8 mouse cellular contexts compared by ENCODE assay signal in the genomic region with DNA sequence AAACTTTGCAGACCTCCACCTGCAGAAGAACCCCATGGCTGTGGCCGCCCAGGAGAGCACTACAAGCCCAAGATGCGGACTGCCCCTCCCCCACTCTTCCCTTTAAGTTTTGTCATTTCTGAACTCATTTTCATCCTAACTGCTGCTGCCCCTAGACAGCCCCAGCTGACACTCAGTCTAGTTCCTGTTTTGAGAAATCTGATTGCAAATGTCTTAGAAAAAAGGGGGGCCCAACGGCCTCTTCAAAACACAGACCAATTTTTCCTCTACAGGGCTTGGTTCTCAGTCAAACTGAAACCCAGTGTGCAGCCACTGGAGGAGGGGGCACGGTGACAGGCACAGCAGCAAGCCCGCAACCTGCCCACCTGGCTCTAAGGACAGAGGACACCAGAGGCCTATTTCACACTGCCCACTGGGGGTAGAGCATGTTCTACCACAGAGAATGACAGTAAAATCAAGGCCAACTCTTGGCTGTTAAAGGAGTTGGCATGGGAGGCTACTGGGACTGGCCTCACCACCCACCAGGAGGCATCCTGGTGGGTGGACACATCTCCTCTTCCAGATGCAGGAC. TPM values are rescaled to one million over a fixed set of nuclear protein-coding genes. Genes with fewer than 3 reads are reported as not detected.
DNase-seq lines count a peak whose midpoint lies in the region; ATAC-seq and TF ChIP-seq lines count a peak whose summit lies in the region.

No protein-coding gene starts in this region.

- WGBS in kidney, adult 2 months: 76% methylated on average over 5 of the region's 5 CpGs
- 62% methylated on average over 5 of the region's 5 CpGs for WGBS in embryonic facial prominence, embryonic 12.5 days
- WGBS in intestine, embryonic 14.5 days: 66% methylated on average over 5 of the region's 5 CpGs

- H3K9me3 ChIP-seq in embryonic facial prominence, embryonic 12.5 days: no peaks in the 10 kb centered on the region
- no peaks in the 10 kb centered on the region for H3K9me3 ChIP-seq in intestine, embryonic 14.5 days (ENCODE audit: control insufficient read depth, low read length)

- no peak for TF ChIP-seq POLR2A in kidney, adult 2 months (IDR thresholded peaks at IDR 0.05; ENCODE audit: low read depth, low read length)

- peak overlapping the region; percentile 27; the same call in 1 of the 2 replicates for H3K9ac ChIP-seq in embryonic facial prominence, embryonic 12.5 days
- H3K9ac ChIP-seq in intestine, embryonic 14.5 days (ENCODE audit: low read length): peak overlapping the region; percentile 91

- H3K4me2 ChIP-seq in embryonic facial prominence, embryonic 12.5 days (replicated peaks): peak overlapping the region; percentile 87
- peak overlapping the region; percentile 76 for H3K4me2 ChIP-seq in intestine, embryonic 14.5 days (ENCODE audit: low read length)

- ATAC-seq in embryonic facial prominence, embryonic 12.5 days (ENCODE audit: insufficient number of reproducible peaks, insufficient read depth, low FRiP score, low TSS enrichment): no peak
- no peak for ATAC-seq in intestine, embryonic 14.5 days (replicated peaks; ENCODE audit: low FRiP score, low TSS enrichment, low read depth)

- peak overlapping the region; percentile 35; the same call in 1 of the 2 replicates for H3K27ac ChIP-seq in kidney, adult 2 months (ENCODE audit: insufficient read depth, low read depth, low read length)
- H3K27ac ChIP-seq in embryonic facial prominence, embryonic 12.5 days: no peak overlapping the region
- no peak overlapping the region for H3K27ac ChIP-seq in intestine, embryonic 14.5 days (ENCODE audit: low read depth)

- DNase-seq in kidney, adult 2 months: no peak
- DNase-seq in kidney, adult 8-10 months: no peak
- DNase-seq in intestine, embryonic 14.5 days (ENCODE audit: low spot score): no peak
- peak; percentile 33 to 59 for DNase-seq in lung, postnatal 4 days
- peak; percentile 57 for DNase-seq in thymus, postnatal 0 days (ENCODE audit: low spot score)
- DNase-seq in embryo, embryonic 11 days: no peak
- DNase-seq in adrenal gland, postnatal 4 days (ENCODE audit: low spot score in 2 of 2): no peak

- no peaks in the 10 kb centered on the region for H3K36me3 ChIP-seq in kidney, adult 2 months (ENCODE audit: control insufficient read depth, insufficient read depth, low read length)
- H3K36me3 ChIP-seq in embryonic facial prominence, embryonic 12.5 days: no peaks in the 10 kb centered on the region
- H3K36me3 ChIP-seq in intestine, embryonic 14.5 days (ENCODE audit: control insufficient read depth, insufficient read depth, low read length): no peaks in the 10 kb centered on the region

- no peak for TF ChIP-seq CTCF in kidney, adult 2 months (conservative IDR thresholded peaks at IDR 0.05; ENCODE audit: insufficient read depth, insufficient read length, low read depth, low read length)

- peaks cover 52% of the 10 kb centered on the region for H3K4me1 ChIP-seq in kidney, adult 2 months (ENCODE audit: control insufficient read depth, insufficient read depth, low read length)
- H3K4me1 ChIP-seq in embryonic facial prominence, embryonic 12.5 days: peaks cover 56% of the 10 kb centered on the region
- peaks cover 59% of the 10 kb centered on the region for H3K4me1 ChIP-seq in intestine, embryonic 14.5 days (replicated peaks; ENCODE audit: control insufficient read depth, insufficient read depth, low read length)

- peak overlapping the region; percentile 72; the same call in 1 of the 2 replicates for H3K4me3 ChIP-seq in kidney, adult 2 months (ENCODE audit: insufficient read depth, low read depth, low read length)
- H3K4me3 ChIP-seq in embryonic facial prominence, embryonic 12.5 days: peak overlapping the region; percentile 93
- H3K4me3 ChIP-seq in intestine, embryonic 14.5 days (ENCODE audit: low read depth, low read length): peak overlapping the region; percentile 79

- H3K27me3 ChIP-seq in kidney, adult 2 months (replicated peaks; ENCODE audit: control insufficient read depth, insufficient read depth, low read length): no peaks in the 10 kb centered on the region
- no peaks in the 10 kb centered on the region for H3K27me3 ChIP-seq in embryonic facial prominence, embryonic 12.5 days
- H3K27me3 ChIP-seq in intestine, embryonic 14.5 days (replicated peaks; ENCODE audit: control insufficient read depth, insufficient read depth, low read length): no peaks in the 10 kb centered on the region

RNA-seq across cellular contexts. Expression of gene Grk2, which starts 1.7 kb away (rescaled TPM):
- polyA plus RNA-seq in kidney, adult 2 months (2012; rRNA removed): 56.7 and 60.3 TPM in 2 replicates
- polyA plus RNA-seq in embryonic facial prominence, embryonic 12.5 days (2016; fragmentation: Nextera tagmentation; extraction: Ambion mirVana): 15.0 and 19.0 TPM in 2 replicates
- 19.2 and 21.9 TPM in 2 replicates for polyA plus RNA-seq in intestine, embryonic 14.5 days (2014; fragmentation: Nextera tagmentation; extraction: Ambion mirVana)
- polyA plus RNA-seq in thymus, postnatal 0 days (2015; fragmentation: Nextera tagmentation; extraction: Ambion mirVana): 64.3 and 81.3 TPM in 2 replicates
- 10 to 100 TPM; 54.6 to 57.8 TPM for total RNA-seq in adrenal gland, postnatal 4 days (2021)

RNA-seq across cellular contexts. Expression of gene Ankrd13d, which starts 21.4 kb away (rescaled TPM):
- polyA plus RNA-seq in kidney, adult 2 months (2012; rRNA removed): 4.2 and 5.1 TPM in 2 replicates
- 11.0 and 13.4 TPM in 2 replicates for polyA plus RNA-seq in embryonic facial prominence, embryonic 12.5 days (2016; fragmentation: Nextera tagmentation; extraction: Ambion mirVana)
- polyA plus RNA-seq in intestine, embryonic 14.5 days (2014; fragmentation: Nextera tagmentation; extraction: Ambion mirVana): 6.4 and 7.8 TPM in 2 replicates
- 9.8 and 12.2 TPM in 2 replicates for polyA plus RNA-seq in thymus, postnatal 0 days (2015; fragmentation: Nextera tagmentation; extraction: Ambion mirVana)
- 1 to 10 TPM; 8.2 to 8.8 TPM for total RNA-seq in adrenal gland, postnatal 4 days (2021)

RNA-seq across cellular contexts. Expression of gene Ssh3, which starts 35.4 kb away (rescaled TPM):
- 39.0 and 61.4 TPM in 2 replicates for polyA plus RNA-seq in kidney, adult 2 months (2012; rRNA removed)
- 11.1 and 11.5 TPM in 2 replicates for polyA plus RNA-seq in embryonic facial prominence, embryonic 12.5 days (2016; fragmentation: Nextera tagmentation; extraction: Ambion mirVana)
- 21.7 and 25.4 TPM in 2 replicates for polyA plus RNA-seq in intestine, embryonic 14.5 days (2014; fragmentation: Nextera tagmentation; extraction: Ambion mirVana)
- polyA plus RNA-seq in thymus, postnatal 0 days (2015; fragmentation: Nextera tagmentation; extraction: Ambion mirVana): 9.4 and 10.1 TPM in 2 replicates
- 10 to 100 TPM; 37.6 to 40.9 TPM for total RNA-seq in adrenal gland, postnatal 4 days (2021)

Comparison
In these comparisons a context has a peak if more than half of its experiments do, and no peak if none do; other contexts are left out.
1. DNase-seq: peak in lung, postnatal 4 days (2 of 2) and thymus, postnatal 0 days (single experiment); none in kidney, adult 2 months (single experiment), kidney, adult 8-10 months (0 of 2), intestine, embryonic 14.5 days (single experiment), embryo, embryonic 11 days (single experiment) and adrenal gland, postnatal 4 days (0 of 2).
2. Peak in every context shown above with its lines, with median percentiles within 50 percentile points of each other: H3K4me3 ChIP-seq.